Mouse (Mus musculus): ENCODE results near the gene Tcea3. TPM values are rescaled to one million over a fixed set of nuclear protein-coding genes. Genes with fewer than 3 reads are reported as not detected.

Tcea3 gene
- total RNA-seq (2021), result 10 to 100 TPM; 10.6 to 13.1 TPM
- long read RNA-seq, experiment 1, transcript Tcea3-201 (11 exons, 1,251 nt), result major isoform, 11 of 16 reads
- long read RNA-seq, experiment 1, partial matches to known transcripts, result 2 of 16 reads
- long read RNA-seq, experiment 1, other reads (novel, unspliced or antisense), result 3 of 16 reads
- long read RNA-seq, experiment 2, transcript Tcea3-201 (11 exons, 1,251 nt), result major isoform, 13 of 20 reads
- long read RNA-seq, experiment 2, partial matches to known transcripts, result 2 of 20 reads
- long read RNA-seq, experiment 2, other reads (novel, unspliced or antisense), result 5 of 20 reads

DNA sequence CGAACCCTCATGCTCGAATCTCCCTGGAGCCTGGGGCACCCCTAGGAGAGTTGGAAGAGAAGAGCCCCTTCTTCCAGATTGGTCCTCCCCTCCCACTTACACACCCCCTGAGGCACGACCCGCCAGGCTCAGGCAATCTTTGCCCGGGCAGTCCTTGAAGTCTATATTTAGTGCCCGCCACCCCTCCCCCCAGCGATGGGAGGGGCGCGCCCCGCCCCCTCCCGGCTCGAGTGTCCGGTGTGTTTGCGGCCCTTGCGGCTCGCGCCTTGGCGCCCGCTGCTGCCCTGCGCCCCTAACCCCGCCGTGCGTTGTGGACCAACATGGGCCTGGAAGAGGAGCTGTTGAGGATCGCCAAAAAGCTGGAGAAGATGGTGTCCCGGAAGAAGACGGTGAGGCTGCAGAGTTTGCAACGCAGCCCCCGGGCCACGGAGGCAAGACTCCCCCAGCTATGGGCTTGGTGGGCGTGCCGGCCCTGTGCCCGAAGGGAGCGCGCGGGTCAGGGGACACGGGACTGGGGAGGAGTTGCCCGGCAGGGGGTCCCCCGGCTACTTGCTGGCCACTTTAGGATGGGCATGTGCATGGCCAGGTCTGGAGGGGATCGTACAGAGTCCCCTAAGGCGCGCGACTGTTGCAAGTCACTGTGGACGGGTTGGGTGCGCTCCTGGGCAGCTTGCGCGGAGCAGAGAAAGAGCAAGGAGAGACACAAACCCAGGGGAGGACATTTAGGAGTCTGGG, at the start of gene Tcea3:
Gene Tcea3, plus strand, starts transcription at position 1 of the 735 bp plus-strand sequence.
- DNase-seq (ENCODE audit: low spot score in 2 of 2), result peak in 1 of 2 experiments; percentile 33

DNA sequence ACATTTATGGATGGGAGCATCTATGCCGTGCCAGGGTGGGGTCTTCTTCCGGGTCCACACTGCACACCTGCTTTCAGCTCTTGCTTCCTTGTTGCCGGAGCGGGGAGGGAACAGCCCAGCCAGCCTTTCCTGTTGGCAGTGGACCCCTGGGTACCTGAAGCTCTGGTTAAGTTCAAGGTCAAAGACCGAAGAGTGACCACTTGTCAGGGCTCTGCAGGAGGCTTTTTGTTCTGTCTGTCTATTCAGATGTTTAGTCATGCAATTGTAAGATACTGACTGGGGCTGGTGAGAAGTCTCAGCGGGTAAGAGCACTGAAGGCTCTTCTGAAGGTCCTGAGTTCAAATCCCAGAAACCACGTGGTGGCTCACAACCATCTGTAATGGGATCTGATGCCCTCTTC, 48.7 kb upstream of the Tcea3 start:
- DNase-seq (ENCODE audit: low spot score in 2 of 2), result no peak

DNA sequence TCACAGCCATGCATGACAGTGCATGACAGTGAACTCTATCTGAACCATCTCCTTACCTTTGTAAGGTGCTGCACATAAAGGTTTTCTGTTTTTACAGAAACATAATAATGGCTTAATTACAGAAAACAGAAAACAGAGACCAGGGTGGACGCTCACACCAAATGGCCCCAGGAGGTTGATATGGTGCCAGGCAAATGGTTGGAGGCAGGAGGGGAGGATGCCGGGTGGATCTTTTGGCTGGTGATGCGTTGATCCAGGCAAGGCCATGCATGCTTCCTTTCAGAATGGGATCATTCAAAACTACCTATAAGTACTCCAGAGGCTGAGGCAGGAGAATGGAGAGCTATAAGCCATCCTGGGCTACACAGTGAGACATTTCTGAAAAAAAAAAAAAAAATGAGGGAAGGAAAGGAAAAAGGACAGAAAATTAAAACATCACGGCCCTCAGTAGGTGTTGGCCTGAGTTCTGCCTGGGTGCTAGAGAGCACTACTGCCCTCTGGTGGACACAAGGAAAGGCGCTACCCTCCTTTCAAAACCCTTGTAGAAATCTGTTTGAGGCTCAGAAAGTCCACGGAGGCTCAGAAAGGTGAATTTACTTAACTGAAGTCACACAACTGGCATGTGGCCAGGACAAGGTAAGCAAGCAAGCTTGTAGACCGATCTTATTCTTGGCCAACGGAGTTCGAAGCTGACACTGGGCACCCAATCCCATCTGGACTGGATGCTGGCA, 47.8 kb upstream of the Tcea3 start:
- no peak for DNase-seq (ENCODE audit: low spot score in 2 of 2)

DNA sequence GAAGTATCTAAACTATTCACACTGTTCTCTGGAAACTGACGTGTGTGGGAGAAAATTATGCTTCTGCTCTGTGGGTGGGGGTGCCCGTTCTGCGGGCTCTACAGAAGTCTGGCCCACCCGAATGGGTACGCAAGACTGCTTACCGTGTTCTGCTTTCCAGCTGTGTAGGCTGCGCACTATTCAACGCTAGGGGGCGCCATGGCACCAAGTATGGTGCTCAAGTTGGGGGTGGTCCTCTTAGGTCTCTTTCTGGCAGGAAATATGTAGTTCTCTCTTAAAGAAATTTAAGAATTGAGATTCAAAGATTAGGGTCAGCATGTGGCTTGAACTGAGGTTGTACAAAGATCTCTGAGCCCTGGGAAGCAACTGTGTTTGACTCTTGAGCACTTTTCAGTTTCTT, 45.0 kb upstream of the Tcea3 start:
- DNase-seq (ENCODE audit: low spot score in 2 of 2), result peak; percentile 37 to 62

DNA sequence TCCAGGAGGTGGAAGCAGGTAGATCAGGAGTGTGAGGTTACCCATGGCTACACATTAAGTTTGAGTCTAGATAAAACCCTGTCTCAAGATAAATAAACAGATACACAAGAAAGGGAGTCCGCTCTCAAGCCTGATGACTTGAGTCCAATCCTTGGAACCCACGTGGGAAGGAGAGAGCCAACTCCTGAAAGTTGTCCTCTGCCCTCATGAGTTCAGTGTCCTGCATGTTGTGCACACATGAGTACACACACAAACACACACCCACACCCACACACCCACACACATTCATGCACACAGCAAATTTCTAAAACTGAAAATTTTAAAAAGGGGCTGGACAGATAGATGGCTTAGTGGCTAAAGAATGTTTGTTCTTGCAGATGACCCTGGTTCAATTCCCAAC, 42.8 kb upstream of the Tcea3 start:
- no peak for DNase-seq (ENCODE audit: low spot score in 2 of 2)

- peak; percentile 83 to 95 for DNase-seq (ENCODE audit: low spot score in 2 of 2)
These were observed 41.3 kb upstream of the Tcea3 start, which contains the start of gene Asap3 for GRCm38 (mm10) chr4:136206033-136206893. Gene Asap3 (plus strand): TSS chr4:136206365.

- no peak for DNase-seq (ENCODE audit: low spot score in 2 of 2)
These were observed 40.6 kb upstream of the Tcea3 start for GRCm38 (mm10) chr4:136206943-136207342.

DNA sequence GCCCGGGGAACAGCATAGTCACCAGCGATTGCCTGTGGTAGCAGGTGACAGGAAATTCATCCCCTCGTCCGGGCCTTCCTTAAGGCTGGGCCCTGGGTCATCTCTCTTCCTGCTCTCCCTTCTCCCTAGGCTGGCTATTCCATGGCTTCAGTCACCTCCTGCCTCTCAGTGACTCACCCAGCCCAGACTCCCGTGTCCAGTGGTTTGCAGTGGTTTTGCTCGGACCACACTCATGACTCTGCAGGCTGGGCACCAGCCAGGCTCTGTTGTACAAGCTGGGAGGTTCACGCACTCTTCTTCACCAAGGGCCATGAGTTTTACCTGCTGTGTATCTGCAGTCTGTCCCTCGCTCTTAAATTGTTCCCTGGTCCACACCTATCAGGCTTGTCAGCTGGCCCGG, 36.6 kb upstream of the Tcea3 start:
- DNase-seq (ENCODE audit: low spot score in 2 of 2), result no peak

DNA sequence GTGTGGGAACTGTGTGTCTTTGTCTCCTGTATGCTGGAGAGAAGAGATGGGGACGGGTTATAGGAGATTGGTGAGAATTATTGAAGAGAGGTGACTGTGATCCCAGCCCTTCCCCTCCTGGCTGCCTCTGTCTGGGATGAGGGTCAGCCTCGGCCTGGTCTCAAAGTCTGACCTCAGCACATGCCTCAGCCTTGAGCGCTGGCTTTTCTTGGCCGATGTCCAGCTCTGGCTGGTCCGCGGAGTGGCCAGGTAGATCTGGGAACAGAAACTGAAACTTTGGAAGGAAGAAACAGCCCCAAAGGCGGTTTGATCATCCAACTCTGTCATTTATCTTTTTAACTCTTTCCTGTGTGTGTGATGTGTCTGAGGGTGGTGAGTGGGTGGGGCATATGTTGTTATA, 33.9 kb upstream of the Tcea3 start:
- no peak for DNase-seq (ENCODE audit: low spot score in 2 of 2)

GRCm38 (mm10) chr4:136214828-136215227, 32.7 kb upstream of the Tcea3 start:
- no peak for DNase-seq (ENCODE audit: low spot score in 2 of 2)

- DNase-seq (ENCODE audit: low spot score in 2 of 2), result no peak
These were observed 32.0 kb upstream of the Tcea3 start for GRCm38 (mm10) chr4:136215576-136215975.

DNA sequence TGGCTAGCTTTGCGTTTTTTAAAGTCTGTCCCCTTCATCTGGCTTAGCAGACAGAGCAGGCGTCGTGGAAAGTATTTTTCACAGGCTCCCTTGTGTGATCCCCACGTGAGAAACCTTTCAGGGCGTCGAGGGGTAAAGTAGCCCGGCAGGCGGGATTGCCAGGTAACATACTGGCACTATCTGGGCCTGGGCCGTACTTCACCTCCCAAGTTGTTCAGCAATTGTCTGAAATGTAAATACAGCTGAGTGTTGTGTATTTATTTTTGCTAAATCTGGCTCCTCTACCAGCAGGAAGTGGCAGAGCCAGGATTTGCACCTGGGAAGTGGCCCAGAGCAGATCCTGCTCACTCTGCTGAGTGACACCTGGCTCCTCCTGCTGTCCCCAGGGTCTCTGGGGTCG, 30.5 kb upstream of the Tcea3 start:
- no peak for DNase-seq (ENCODE audit: low spot score in 2 of 2)

GRCm38 (mm10) chr4:136218595-136219214, 28.8 kb upstream of the Tcea3 start:
- no peak for DNase-seq (ENCODE audit: low spot score in 2 of 2)

- no peak for DNase-seq (ENCODE audit: low spot score in 2 of 2)
These were observed 27.3 kb upstream of the Tcea3 start for GRCm38 (mm10) chr4:136220133-136220775.

DNA sequence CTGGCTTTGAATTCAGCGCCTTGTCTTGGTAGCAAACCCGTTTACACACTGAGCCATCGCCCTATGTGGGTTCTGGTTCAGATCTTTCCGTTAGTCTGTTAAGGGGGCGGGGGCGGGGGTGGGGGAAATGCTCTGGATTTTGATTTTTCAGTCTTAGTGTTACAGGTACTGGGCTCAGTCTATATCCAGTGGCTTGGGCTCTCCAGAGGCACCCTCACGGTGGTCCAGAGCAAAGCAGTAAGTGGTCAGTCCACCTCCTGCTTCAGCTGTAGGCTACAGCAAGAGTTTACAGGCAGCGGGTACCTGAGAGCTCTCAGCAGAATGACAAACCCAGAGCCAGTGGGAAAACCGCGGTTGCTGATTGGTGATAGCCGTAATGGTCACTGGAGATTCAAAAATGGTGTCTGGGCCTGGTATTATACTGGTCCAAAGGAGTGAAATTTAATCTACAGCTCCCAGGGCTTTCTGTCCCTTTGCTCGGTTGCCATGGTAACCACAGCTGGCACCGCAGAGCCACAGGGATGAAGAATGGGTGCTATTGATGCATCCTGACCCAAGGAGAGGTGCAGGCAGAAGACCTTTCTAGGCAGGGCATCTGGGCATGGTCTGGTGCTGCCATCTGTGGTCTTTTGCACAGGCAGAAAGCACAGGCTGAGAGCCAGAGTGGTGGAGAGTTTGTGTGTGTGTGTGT, 23.8 kb upstream of the Tcea3 start:
- DNase-seq (ENCODE audit: low spot score in 2 of 2), result no peak

DNA sequence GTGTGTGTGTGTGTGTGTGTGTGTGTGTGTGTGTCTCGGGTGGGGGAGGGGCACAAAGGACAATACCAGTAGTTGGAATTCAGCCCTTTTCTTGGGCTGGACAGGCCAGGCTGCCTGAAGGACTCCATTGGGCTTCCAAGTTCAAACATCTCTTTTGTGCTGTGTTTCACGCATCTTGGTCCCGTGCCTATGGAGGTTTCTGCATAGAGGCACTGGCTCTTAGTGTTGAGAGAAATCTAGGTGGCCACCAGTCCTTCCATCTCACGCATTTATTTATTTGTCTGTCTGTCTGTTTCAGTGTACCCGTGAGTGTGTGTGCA, 23.3 kb upstream of the Tcea3 start:
- DNase-seq (ENCODE audit: low spot score in 2 of 2), result no peak

DNA sequence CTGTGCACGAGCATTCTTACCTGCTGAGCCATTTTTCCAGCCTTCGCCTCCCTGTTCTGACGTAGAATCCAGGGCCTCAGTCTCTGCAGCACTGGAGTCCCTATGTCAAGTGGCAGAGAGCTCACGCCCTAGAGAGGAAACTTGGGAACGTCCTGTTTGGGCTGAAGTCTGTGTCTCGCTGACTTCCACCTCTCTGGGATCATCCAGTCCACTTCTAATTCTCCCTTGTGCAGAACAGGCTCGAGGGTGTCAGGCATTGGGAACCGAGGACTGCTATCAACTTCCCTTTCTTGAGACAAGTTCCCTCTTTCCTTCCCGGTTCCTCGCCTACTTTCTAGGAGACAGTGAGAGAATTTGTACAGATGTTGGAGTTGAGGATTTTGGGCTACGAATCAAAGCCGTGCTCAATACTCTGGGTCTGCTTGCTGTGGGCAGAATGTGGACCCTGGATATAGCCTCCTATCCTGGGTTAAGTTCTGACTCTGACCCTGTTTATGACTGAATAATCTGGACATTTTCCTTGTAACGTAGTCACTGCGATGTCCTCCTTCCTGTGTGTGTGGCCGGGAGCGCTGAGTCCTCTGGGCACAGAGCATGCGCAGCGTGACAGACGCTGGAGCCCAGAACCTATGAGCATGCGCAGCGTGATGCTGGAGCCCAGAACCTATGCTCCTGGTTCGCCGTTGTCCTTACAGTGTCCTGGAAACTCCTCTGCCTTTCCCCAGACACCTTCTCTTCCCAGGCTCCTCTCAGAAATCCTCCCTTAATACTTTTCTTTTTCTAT, 22.7 kb upstream of the Tcea3 start:
- no peak for DNase-seq (ENCODE audit: low spot score in 2 of 2)

DNA sequence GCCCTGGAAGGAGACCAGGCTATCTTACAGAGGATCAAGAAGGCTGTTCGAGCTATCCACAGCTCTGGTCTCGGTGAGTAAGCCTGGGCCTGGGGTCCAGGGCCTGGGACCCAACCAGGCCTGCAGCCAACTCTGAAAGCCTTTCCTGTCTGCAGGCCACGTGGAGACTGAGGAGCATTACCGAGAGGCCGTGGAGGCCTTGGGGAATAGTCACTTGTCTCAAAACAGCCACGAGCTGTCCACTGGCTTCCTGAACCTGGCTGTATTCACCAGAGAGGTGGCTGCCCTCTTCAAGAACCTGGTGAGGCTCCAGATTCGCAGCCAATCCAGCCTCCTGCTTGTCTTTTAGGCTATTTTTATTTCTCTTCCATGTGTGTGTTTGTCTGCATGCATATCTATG, 20.1 kb upstream of the Tcea3 start:
- DNase-seq (ENCODE audit: low spot score in 2 of 2), result no peak

DNA sequence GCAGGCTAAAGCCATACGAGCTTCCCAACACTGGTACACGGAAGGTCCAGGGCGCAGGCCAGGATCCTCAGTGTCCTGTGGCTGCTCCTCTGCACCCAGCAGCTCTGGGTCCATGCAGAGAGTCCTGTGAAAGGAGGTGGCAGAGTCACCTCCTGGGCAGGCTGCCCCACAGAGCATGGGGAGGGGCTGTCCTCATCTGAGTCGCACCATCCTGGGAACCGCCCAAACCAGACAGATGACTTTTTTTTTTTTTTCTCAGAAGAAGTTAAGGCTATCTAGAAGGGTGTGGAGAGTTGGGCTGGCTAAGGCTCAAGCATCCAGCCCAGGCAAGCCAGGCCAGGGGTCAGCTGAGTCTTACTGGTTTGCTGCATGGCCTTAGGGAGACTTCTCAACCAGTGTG, 18.9 kb upstream of the Tcea3 start:
- no peak for DNase-seq (ENCODE audit: low spot score in 2 of 2)
